ENCODE assay signal across 10 mouse cellular contexts in the genomic region with DNA sequence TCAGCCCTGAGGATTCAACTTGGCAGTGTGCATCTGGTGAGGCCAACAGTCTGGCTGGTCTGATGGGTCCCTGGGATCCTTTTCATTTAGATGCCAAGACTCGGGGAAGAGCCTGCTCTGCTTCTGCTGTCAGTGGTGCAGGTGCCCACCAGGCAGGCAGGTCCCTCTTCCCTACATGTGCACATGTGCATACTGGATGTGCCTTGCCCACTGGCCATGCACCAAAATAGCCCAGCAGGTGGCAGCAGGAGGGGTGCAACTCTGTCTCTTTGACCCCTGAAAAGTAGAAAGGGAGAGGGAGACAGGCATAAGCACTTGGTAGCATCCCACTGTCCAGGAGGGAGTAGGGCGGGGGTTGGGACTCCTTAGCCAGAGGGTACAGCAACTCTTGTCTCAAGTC.
DNase-seq lines count a peak whose midpoint lies in the region; ATAC-seq lines count a peak whose summit lies in the region.
"Had no signal": no experiment of that assay in that cellular context is flagged by ENCODE, and none has a peak within 500 bp of the region (broad histone marks: within the 10 kb centered on the region; RNA-seq: fewer than 3 reads in every experiment).

No protein-coding gene starts in this region.

- WGBS in hindbrain, embryonic 15.5 days: 96% methylated on average over 2 of the region's 2 CpGs
- 88% methylated on average over 2 of the region's 2 CpGs for WGBS in hindbrain, embryonic 13.5 days
- WGBS in limb, embryonic 10.5 days: 86% methylated on average over 2 of the region's 2 CpGs

- no peak overlapping the region for H3K4me3 ChIP-seq in hindbrain, embryonic 15.5 days
- H3K4me3 ChIP-seq in hindbrain, embryonic 13.5 days: no peak overlapping the region
- H3K4me3 ChIP-seq in limb, embryonic 10.5 days: no peak overlapping the region
- H3K4me3 ChIP-seq: heart, embryonic 13.5 days; neural tube, embryonic 13.5 days had no signal

- ATAC-seq in hindbrain, embryonic 15.5 days (ENCODE audit: low FRiP score, low read depth): 0 out of 2 replicates have a peak, but pooled peaks have one; percentile 30
- ATAC-seq in hindbrain, embryonic 13.5 days (ENCODE audit: low FRiP score): no peak

- no peaks in the 10 kb centered on the region for H3K9me3 ChIP-seq in hindbrain, embryonic 15.5 days
- H3K9me3 ChIP-seq in hindbrain, embryonic 13.5 days: no peaks in the 10 kb centered on the region
- no peaks in the 10 kb centered on the region for H3K9me3 ChIP-seq in limb, embryonic 10.5 days (replicated peaks)
- H3K9me3 ChIP-seq: heart, embryonic 13.5 days; neural tube, embryonic 13.5 days had no signal

- H3K36me3 ChIP-seq in hindbrain, embryonic 15.5 days: no peaks in the 10 kb centered on the region
- H3K36me3 ChIP-seq in hindbrain, embryonic 13.5 days: no peaks in the 10 kb centered on the region
- H3K36me3 ChIP-seq in limb, embryonic 10.5 days: no peaks in the 10 kb centered on the region
- H3K36me3 ChIP-seq: heart, embryonic 13.5 days; neural tube, embryonic 13.5 days had no signal

- peak; percentile 48 for DNase-seq in testis, postnatal 10 days (ENCODE audit: low spot score)
- DNase-seq in testis, postnatal 14 days (ENCODE audit: low spot score): no peak
- DNase-seq in lung, postnatal 36 days: peak; percentile 15
- no peak for DNase-seq in limb, embryonic 10.5 days (ENCODE audit: low spot score)
- no peak for DNase-seq in T-cell, adult 2 months (ENCODE audit: low spot score)
- DNase-seq: cerebellum, adult 8-10 months had no signal

- H3K4me1 ChIP-seq in hindbrain, embryonic 15.5 days (replicated peaks): no peaks in the 10 kb centered on the region
- no peaks in the 10 kb centered on the region for H3K4me1 ChIP-seq in hindbrain, embryonic 13.5 days (replicated peaks)
- no peaks in the 10 kb centered on the region for H3K4me1 ChIP-seq in limb, embryonic 10.5 days
- H3K4me1 ChIP-seq: heart, embryonic 13.5 days; neural tube, embryonic 13.5 days had no signal

- no peak overlapping the region for H3K4me2 ChIP-seq in hindbrain, embryonic 15.5 days
- no peak overlapping the region for H3K4me2 ChIP-seq in hindbrain, embryonic 13.5 days
- H3K4me2 ChIP-seq: heart, embryonic 13.5 days; neural tube, embryonic 13.5 days had no signal

- no peak overlapping the region for H3K27ac ChIP-seq in hindbrain, embryonic 15.5 days (replicated peaks)
- H3K27ac ChIP-seq in hindbrain, embryonic 13.5 days: no peak overlapping the region
- H3K27ac ChIP-seq in limb, embryonic 10.5 days: no peak overlapping the region
- H3K27ac ChIP-seq: heart, embryonic 13.5 days; neural tube, embryonic 13.5 days had no signal

- no peaks in the 10 kb centered on the region for H3K27me3 ChIP-seq in hindbrain, embryonic 15.5 days
- H3K27me3 ChIP-seq in hindbrain, embryonic 13.5 days: no peaks in the 10 kb centered on the region
- peaks cover 44% of the 10 kb centered on the region for H3K27me3 ChIP-seq in limb, embryonic 10.5 days (ENCODE audit: low read depth, poor library complexity, severe bottlenecking)
- H3K27me3 ChIP-seq: heart, embryonic 13.5 days; neural tube, embryonic 13.5 days had no signal

- H3K9ac ChIP-seq in hindbrain, embryonic 15.5 days: no peak overlapping the region
- H3K9ac ChIP-seq in hindbrain, embryonic 13.5 days: no peak overlapping the region
- H3K9ac ChIP-seq: heart, embryonic 13.5 days; neural tube, embryonic 13.5 days had no signal

Comparison
In these comparisons a context has a peak if more than half of its experiments do, and no peak if none do; other contexts are left out.
1. DNase-seq: peak in testis, postnatal 10 days (single experiment) and lung, postnatal 36 days (single experiment); none in testis, postnatal 14 days (single experiment), limb, embryonic 10.5 days (single experiment) and T-cell, adult 2 months (single experiment).